Mouse (Mus musculus) ovary, postnatal 10 days (tissue): ENCODE data around the gene Gdf9.

Experiments used
- DNase-seq: peaks from one replicate; pipeline ENCODE4 v3.0.0; 2022; ENCODE audit warnings: low spot score

Gdf9 gene

DNA sequence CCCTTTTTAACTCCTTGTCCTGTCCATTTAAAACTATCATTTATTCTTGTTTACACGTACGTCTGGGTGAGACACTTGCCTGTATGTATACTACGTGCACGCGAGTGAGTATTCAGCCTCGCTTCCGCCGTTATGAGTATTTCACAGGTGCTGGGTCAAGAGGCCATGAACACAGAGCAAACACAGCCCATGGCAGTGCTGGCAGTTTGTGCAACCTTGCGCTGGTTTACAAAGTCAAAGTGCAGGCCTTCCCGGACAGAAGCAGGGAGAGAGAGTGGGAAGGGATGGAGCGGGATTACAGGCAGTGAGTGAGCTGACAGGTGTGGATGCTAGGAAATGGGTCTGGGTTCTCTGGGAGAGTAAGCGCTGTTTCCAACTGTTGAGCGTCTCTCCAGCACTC lies 15.4 kb downstream of the Gdf9 start:
- DNase-seq = no peak

DNA sequence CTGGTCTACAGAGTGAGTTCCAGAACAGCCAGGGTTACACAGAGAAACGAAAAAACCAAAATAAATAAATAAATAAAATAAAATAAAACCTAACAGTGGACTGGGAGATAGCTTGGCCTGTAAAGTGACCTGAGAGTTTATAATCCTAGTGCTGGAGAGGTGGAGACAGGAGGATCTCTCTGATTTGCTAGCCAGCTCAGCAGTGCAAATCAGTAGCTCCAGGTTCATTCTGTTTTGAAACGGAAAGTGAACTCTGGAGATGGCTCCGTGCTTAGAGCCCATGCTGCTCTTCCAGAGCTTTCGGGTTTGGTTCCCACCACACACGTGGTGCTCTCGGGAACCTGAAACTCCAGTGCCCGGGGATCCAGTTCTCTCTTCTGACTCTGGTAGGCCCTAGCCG lies 17.2 kb downstream of the Gdf9 start:
- no peak for DNase-seq

DNA sequence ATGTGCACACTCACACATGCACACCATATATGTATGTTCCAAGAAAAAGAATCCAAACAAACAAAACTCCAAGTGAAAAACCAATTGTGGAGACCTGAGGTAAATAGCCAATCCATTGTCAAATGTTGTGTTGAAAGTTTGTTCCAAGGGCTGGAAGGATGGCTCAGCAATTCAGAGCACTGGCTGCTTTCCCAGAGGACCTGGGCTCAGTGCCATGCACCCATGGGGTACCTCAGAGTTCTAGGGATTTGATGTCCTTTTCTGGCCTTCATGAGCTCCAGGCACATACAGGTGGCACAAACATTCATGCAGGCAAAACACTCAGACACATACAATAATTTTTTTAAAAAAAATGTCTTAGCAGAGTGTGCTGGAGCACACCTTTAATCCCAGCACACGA lies 17.7 kb downstream of the Gdf9 start:
- DNase-seq = no peak

DNA sequence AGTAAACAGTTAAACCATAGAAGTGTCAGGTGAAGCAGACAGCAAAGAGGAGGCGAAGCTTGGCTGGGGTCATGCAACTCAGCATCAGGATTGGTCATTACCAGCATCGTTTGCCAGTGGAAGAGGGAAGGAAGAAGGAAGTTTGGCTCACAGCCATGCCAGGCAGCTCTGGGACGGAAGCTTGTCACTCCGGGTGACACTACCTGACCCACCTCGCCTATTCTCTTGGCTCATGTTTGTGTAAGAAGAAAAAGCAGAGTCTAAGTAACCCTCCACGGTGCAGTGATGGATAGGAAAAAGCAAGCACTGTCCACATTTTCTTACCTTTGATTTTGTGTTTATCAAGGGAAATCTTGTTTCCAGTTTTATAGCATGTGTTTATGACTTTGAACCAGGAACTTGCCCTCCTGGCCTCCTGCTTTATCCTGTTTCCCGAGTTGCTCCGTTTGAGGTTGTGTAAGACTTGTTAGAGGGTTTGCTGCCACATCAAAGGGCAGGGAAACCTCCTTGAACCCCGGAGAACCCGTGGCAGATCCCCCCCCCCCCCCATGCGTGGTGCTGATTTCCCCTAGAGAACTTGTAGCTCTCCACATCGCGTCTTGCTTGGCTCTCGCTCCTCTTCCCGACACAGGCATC lies 19.4 kb downstream of the Gdf9 start:
- DNase-seq = no peak

DNA sequence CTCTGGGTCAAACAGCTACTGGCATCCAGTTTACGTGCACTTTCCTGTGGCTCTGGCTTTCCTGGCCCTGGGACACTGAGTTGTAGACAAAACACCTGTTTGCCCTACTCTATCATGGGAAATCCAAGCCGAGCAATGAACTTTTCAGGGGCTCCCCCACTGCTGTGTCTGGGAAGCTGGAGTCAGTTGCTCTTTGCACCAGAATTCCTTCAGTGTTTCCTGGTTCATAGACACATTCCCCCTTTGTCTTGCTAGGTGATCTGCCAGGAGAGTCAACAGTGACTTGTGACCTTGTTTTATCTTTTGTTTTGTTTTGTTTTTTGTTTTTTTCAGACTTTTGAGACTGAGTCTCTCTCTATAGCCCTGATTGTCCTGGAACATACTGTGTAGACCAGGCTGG lies 20.5 kb downstream of the Gdf9 start:
- no peak for DNase-seq

DNA sequence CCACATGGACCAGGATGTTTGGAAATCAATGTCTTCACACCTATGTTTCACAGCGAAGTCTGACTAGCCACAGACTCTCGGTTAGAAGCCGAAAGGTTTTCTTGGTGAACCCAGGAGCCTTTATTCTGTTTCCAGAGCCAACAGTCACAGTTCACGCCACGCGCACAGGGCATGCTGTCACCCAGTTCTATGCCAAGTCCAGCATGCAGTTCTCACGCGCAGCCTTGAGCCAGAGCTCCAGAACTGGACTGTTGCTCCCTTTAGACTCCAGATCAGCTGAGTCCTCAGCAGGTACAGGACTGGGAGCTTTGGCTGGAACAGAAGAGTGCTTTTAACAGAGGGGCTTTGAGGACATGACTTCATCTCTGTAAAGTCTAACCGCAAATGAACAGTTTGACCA lies 21.6 kb downstream of the Gdf9 start:
- no peak for DNase-seq

DNA sequence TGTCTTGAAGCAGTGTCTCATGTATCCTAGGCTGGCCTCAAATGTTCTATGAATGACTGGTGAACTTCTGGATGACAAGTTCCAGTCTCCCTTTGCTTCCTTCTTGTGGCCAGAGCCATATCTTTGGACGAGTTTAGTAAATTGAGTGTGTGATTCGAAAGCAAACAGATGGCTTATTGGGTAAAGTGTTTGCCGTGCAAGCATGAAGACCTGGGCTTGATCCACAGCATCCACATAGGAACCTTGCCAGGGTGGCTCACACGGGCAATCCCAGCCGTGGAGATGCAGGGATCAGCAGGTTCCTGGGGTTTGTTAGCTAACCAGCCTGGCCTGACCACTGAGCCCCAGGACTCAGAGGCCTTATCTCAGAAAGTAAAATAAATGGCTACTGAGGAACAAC lies 22.2 kb downstream of the Gdf9 start:
- DNase-seq = no peak

DNA sequence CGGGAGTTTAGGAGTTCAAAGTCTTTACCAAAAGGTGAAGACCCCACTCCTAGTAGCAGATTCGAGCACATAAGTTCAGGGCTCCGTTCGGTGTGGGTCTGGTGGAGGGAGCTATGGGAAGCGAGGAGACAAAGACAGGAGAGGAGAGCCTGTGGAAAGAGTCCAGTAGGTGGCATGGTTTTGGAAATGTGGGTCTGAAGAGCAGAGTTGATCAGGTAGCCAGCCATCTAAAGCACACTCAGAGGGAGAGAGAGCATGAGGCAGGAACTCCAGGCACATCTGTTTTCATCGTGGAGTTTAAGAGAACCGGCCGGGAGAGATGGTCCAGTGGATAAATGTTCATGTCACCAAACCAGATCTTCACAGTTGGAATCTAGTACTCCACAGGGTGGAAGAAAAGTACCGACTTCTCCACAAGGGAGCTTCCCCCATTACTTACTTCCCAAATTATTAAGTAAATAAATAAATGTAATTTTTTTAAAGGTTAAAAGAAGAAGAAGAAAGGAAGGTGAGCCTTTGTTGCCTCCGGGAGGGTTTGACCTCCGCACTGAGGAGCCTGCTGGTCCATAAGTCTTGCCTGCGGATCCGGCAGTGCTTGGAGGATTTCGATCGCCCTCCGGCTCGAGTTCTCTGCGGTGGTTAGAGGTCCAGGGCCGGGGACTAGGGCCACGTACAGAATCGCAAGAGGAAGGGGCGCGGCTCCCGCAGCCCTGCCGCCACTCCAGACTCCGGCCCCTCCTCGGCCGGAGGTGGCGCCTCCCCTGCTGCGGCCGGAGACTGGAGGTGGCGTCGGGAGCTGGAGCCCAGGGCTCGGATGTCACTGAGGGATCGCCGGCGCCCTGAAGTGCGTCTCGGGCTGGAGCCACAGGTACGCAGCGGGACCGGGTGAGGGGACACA lies 25.9 kb downstream of the Gdf9 start, which contains the start of the genes Gm10447 and Shroom1:
TSS of gene Gm10447 (minus strand) at position 637 of the 898 bp plus-strand sequence.
TSS of gene Shroom1 (plus strand) at position 732 of the 898 bp plus-strand sequence.
- no peak for DNase-seq

DNA sequence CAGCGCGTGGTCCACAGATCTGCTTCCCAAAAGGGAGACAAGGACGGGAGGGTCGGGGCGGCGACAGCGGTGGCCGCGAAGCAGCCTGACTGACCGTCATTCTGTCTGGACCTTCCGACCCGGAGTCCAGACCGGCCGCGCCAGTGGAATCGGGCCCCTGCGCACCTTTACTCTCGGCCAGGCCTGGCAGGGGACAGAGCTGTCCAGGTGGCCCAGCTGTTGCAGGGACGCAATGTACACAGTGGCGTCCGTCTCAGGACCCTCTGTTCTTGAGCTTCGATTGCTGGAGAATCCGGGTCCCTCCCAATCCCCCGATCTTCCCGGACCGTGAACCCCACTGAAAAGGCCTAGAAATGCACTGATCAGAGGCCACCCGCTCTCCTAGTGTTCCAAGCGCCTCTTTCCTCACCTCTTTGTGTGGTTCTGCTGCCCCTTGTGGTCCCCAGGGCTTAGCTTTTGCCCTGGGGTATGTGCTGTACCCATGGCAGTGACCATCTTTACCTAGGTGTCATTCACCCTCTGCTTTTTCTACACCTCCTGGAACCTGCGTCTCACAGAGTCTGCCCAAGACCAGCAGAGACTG lies 26.6 kb downstream of the Gdf9 start:
- DNase-seq = no peak

DNA sequence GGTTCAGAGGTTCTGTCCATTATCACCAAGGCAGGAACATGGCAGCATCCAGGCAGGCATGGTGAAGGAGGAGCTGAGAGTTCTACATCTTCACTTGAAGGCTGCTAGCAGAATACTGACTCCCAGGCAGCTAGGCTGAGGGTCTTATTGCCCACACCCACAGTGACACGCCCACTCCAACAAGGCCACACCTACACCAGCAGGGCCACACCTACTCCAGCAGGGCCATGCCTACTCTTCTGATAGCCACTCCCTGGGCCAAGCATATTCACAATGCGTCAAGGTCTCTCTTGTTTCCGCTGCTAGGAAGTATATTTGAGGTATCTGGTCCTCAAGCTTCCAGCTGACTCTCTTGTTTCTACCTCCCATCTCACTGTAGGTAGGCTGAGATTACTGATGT lies 28.2 kb downstream of the Gdf9 start:
- no peak for DNase-seq

DNA sequence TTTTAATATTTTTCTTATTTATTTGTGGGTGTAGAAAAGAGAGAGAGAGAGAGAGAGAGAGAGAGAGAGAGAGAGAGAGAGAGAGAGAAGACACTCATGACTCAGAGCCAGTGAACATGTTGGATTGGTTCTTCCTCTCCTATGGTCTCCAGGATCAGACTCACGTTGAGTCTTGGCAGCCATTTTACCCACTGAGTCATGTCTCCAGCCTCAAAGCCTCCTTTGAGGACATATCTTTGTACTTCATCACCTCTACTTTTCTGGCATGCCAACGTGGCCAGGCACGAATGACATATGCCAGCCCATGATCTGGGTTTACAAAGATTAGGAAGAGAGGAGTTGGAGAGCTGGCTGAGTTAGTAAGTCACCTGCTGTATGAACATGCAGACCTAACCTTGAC lies 29.4 kb downstream of the Gdf9 start:
- no peak for DNase-seq

DNA sequence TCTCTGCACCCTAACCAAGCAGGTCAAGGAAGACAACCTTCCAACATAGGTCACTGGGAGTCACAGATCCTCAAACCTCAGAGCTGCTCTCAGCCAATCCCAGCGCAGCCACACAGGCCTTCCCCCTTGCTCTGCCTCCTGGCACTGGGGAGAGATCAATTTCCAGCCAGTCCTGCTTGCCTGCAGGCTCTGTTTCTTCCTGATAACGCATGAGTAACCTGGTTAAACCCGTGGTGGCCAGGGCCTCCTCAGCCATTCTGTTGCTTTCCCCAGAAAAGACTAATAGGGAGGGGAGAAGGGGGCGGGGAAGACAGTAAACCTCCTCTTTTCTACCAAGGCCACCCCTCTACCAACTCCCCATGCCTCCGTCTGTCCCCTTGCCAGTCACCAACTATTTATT lies 30.9 kb downstream of the Gdf9 start:
- no peak for DNase-seq

DNA sequence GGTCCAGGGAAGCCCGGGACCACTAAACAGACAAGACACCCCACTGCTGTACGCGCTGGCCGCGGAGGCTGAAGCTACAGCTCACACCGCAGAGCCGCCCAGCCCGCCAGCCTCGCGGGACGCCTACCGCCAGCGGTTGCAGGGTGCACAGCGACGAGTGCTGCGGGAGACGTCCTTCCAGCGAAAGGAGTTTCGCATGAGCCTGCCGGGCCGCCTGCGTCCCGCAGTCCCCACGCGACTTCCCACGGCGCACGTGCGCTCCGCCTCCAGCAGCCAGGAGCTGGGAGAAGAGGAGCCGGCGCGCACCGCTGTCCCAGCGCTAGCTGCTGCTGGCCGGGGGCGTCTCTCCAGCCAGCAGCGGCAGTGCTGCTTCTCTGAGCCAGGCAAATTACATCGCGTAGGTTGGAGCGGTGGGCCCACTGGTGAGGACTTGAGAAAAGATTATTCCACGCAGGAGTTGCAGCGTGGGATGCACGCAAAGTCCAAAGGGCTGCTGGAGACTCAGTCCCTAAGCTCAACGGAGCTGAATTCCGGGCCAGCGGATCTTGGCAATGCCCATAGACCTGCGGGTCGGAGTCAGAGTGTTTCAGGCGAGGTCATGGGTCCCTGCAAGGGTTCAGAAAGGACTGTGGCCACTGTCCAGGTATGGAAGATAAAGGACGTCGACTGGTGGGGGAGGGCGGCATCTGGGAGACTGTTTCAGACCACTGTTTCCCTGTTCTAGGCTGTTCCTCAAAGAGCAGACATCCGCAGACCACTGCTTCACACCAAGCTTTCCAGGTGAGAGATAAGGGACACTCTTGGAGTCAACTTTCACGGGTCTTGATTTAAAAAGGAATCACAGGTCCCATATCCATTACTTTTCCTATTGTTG lies 33.0 kb downstream of the Gdf9 start:
- DNase-seq = no peak

DNA sequence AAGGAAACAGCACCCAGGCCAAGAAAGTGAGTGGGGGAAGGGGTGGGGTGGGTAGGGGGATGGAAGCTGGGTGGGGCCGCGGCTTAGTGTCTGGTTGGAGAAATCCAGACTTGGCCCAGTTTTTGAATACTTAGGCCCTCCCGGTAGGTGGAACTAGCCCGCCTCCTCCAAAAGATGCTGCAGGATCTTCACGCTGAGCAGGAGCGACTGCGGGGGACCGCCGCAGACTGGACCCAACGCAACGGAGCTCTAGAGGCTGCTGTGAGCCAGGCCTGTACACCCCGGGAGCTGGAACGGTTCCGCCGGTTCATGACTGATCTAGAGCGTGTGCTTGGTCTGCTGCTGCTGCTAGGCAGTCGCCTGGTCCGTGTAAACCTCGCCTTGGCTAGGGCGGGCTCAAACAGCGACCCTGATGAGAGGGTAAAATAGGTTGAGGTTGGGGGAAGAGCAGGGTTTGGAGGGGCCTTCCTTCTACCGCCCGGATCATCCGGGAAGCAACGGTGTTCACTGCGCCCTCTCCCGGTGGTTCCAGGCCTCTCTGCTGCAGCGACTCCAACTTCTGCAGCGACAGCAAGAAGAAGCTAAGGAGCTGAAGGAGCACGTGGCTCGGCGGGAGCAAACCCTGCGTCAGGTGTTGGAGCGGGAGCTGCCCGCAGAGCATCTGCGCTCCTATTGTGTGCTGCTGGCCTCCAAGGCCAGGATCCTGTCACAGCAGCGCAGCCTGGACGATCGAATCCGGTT lies 35.6 kb downstream of the Gdf9 start:
- peak; percentile 63 for DNase-seq

DNA sequence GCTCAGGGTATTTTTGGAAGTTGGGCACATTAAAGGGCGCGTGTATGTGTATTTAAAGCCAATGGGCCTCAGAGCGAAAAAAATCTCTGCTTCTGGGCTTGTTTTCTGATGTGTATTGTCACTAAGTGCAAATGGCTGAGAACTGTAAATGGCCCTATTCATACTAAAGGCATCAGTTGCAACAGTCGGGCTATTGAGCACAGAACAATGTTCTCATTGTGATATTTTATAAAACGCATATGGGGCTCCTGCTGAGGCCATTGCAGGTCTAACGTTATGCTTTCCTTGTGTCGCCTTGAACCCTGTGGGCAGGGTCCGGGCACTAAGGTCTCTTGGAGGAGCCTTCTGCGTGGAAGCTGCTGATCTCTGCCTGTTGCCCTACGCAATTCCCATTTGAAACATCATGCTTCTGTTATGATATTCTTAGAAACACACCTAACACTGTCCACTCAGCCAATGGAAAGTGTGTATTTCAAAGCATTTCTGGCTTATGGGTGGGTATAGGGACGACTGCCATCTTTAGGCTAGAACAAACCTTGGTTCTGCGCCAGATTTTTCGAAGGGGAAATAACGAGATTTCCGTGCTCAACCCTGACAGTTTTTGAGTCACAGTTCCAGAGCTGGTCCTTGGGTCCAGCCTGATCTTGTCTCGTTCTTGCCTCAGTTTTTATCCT lies 38.6 kb downstream of the Gdf9 start:
- no peak for DNase-seq

DNA sequence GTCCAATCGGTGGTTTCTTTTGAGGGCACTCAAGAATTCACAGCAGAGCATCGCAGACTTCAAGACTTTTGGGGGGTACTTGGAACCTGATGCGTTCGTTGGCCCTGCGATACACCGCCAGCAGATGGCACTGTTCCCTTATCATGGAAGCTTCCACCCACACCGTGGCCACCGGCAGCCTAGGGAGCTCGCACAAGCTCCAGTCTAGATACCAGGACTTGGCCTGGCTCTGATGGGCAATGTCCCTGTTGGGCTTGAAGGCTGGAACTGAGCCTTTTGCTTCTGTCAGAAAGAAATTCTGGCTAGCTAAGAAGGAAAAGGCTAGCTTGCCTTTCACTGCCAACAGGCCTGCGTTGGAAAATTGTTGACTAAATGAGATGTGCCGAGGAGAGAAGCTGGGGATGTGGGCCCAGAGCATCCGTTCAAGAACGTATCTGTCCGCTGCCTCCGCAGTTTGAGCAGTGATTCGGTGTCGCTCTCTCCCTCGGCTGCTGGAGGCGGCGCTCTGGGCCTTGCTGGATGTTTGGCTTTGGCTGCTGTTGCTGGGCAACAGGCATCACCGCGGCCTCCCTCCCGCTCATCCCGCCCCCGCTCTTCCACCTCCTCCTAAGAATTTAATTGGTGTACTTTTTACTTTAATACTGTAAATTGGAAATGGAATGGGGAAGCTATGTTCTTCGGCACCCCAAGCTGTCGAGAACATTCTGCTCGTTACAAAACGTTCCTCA lies 39.3 kb downstream of the Gdf9 start, which contains the start of gene Gm9837:
TSS of gene Gm9837 (minus strand) at position 512 of the 728 bp plus-strand sequence.
- peak; percentile 82 for DNase-seq

DNA sequence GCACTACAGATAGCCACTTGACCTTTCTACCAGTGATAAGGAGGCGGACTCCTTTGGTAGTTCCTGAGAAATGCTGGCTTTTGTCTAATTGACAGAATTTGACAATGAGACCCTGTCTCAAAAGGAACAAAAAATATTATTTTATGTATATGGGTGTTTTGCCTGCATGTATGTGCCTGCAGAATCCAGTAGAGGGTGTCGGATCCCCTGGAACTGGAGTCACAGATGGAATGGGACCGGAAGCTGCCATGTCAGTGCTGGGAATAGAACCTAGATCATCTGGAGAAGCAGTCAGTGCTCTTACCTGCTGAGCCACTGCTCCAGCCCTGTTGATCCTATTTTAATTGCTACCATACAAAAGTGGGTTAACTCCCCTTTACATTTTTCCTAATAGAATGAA lies 41.9 kb downstream of the Gdf9 start:
- no peak for DNase-seq

DNA sequence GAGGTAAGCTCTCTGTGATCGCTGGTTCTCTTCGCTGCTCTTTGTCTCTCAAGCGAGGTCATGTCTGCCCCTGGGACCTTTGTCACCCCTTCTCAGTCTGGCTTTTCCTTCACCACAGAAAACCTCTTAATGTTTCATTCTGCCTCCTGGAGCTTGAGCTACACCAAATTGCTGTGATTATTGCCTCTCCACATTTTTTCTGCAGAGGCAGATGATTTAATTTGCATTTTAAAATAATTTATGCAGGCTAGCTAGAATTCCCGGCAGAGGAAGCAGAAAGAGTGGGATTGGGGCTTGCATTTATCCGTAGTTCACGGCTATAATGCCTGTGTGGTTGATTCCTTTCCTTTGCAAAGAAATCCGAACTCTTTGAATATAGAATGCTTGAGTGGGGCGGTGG lies 44.8 kb downstream of the Gdf9 start:
- no peak for DNase-seq

DNA sequence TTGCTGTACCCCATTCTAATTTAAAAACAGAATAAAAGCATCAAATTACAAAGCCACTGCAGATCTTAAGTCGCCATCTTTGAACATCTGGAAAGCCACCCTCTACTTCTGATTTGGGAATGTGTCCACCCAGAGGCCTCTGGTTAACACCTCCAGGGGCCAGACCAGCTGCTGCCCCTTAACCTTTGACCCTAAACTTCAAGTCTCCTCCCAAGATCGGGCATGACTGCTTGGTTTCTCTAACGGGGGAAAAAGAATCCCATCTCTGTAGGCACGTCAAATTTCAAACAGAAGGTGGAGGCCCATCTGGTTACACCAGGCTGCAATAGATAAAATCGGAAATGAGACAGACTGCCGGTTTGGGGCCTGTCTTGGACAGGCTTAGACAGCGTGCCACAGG lies 47.0 kb downstream of the Gdf9 start:
- DNase-seq = no peak
